Mouse (Mus musculus) midbrain, embryonic 13.5 days (tissue): Measurements from ENCODE around the gene Selenop. TPM values are rescaled to one million over a fixed set of nuclear protein-coding genes. Genes with fewer than 3 reads are reported as not detected.
A peak's percentile ranks its signal among the peaks of the same experiment; 100 is the strongest.

ENCODE experiments used
- ATAC-seq: fragments of 200-750 bp; cut with Nextera tagmentation; 2 replicates; pipeline ENCODE4 v1.8.0; 2017; ENCODE audit warnings: mild to moderate bottlenecking, moderate TSS enrichment, moderate library complexity
- H3K27ac ChIP-seq: fragments of 300-500 bp; sonication (generic); 2 replicates; pipeline ENCODE4 v1.5.1; 2015; ENCODE audit warnings: inconsistent platforms, mild to moderate bottlenecking, moderate library complexity
- H3K27me3 ChIP-seq: fragments of 300-500 bp; sonication (generic); 2 replicates; pipeline ENCODE4 v1.6.1; 2015; ENCODE audit warnings: mild to moderate bottlenecking, inconsistent platforms
- H3K36me3 ChIP-seq: fragments of 300-500 bp; sonication (generic); 2 replicates; pipeline ENCODE4 v1.6.1; 2015; ENCODE audit warnings: mild to moderate bottlenecking, inconsistent platforms
- H3K4me1 ChIP-seq: fragments of 300-500 bp; sonication (generic); replicated peaks from 2 replicates; pipeline ENCODE4 v1.6.1; 2015; ENCODE audit warnings: inconsistent platforms
- H3K4me2 ChIP-seq: fragments of 300-500 bp; sonication (generic); replicated peaks from 2 replicates; pipeline ENCODE4 v1.6.1; 2015; ENCODE audit warnings: moderate library complexity, mild to moderate bottlenecking, inconsistent platforms
- H3K4me3 ChIP-seq: fragments of 300-500 bp; sonication (generic); replicated peaks from 2 replicates; pipeline ENCODE4 v1.5.1; 2015; ENCODE audit warnings: mild to moderate bottlenecking, inconsistent platforms
- H3K9ac ChIP-seq: fragments of 300-500 bp; sonication (generic); replicated peaks from 2 replicates; pipeline ENCODE4 v1.6.1; 2015; ENCODE audit warnings: mild to moderate bottlenecking, inconsistent platforms
- H3K9me3 ChIP-seq: fragments of 300-500 bp; sonication (generic); 2 replicates; pipeline ENCODE4 v1.6.1; 2016; ENCODE audit warnings: mild to moderate bottlenecking, inconsistent platforms
- WGBS: fragments of 180-500 bp; shearing (Covaris S2); methylation state at CpG from one replicate; pipeline ENCODE4 v1.1.7; 2015; 5-methylcytosine and 5-hydroxymethylcytosine counted together
- polyA plus RNA-seq: library from polyadenylated mRNA; unstranded; fragments of >200 nt; fragmentation: Nextera tagmentation; extraction: Ambion mirVana; gene quantifications from 2 replicates; pipeline ENCODE4 v1.2.1, GENCODE M21; 2015

Selenop gene
- polyA plus RNA-seq, 1 experiment from 2014 or later = 86.1 TPM

DNA sequence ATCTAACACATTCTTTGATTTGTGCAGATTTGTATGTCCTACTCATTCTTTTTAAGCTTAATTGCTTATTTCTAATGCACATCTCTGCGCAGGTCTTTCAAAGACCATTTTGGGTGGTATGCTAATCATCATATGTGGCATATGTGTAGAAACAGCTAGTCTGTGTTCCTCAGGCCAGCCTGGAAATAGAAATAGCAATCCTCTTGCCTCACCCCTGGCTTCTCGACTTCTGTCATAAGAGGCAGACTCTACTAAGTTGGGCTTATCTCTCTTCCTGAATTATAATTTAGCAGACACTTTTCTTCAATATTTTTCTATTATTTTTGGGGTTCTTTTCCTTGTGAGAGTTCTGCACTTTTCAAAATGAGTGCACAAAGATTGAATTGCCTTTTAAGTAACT is 17.7 kb upstream of the Selenop start:
- no peaks in the 10 kb centered on the region for H3K27me3 ChIP-seq
- no peaks in the 10 kb centered on the region for H3K4me1 ChIP-seq
- H3K27ac ChIP-seq = no peak overlapping the region
- WGBS = 89% methylated on average over 2 of the region's 2 CpGs
- no peak overlapping the region for H3K4me3 ChIP-seq
- no peaks in the 10 kb centered on the region for H3K36me3 ChIP-seq
- no peak for ATAC-seq
- H3K4me2 ChIP-seq = no peak overlapping the region
- H3K9me3 ChIP-seq = no peaks in the 10 kb centered on the region
- H3K9ac ChIP-seq = no peak overlapping the region

DNA sequence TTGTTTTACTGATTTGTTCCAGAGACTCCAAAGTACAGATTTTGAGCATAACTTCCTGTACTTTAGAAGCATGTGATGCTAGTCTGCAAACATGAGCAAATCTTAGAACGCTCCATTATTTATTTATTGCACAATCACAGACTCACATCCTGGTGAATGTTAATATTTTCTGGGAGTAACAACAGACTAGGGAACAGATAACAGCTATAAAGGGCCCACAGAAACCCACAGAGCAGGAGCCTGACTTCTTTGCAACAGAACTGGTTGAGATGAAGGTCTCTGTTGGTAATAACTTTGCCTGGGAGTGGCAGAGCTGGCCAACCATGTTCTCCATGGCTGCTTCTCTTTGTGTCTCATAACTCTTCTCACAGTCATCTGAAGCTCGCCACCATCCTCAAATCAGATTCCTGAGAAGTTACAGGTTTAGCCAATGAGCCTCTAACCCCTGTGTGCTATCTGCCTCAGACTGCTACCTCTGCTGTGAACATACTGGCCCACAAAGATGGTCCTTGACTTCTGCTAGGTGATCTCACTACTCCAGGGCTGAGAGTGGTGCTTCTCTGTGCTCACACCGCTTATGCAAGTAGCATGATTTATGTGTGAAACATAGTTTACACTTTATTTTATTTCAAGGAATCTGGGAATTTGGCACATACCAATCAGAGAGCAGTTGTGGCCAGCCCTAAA is 17.2 kb upstream of the Selenop start:
- WGBS = 84% methylated on average over 3 of the region's 3 CpGs
- H3K4me2 ChIP-seq = no peak overlapping the region
- no peak overlapping the region for H3K9ac ChIP-seq
- no peak overlapping the region for H3K4me3 ChIP-seq
- ATAC-seq = no peak
- no peaks in the 10 kb centered on the region for H3K36me3 ChIP-seq
- H3K9me3 ChIP-seq = no peaks in the 10 kb centered on the region
- H3K27me3 ChIP-seq = no peaks in the 10 kb centered on the region
- no peak overlapping the region for H3K27ac ChIP-seq
- no peaks in the 10 kb centered on the region for H3K4me1 ChIP-seq

DNA sequence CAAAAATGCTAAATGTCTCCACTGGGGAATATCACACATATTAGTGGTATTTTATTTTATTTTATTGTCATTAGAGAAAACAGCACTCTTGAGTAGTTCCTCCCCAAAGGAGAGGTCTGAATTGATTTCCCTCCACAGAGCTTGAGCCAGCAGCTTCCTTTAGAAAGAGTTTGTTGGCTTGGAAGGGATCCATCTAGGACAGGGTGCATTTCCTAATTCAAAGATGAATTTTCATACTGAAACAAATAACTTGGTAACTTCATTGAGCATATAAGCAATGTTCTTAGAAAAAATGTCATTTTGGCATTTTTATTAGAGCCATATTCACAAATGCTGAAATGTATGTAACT is 16.7 kb upstream of the Selenop start:
- Histone ChIP-seq H3K9me3 (no peaks in the 10 kb centered on the region), H3K4me2 (no peak overlapping the region), H3K9ac (no peak overlapping the region), H3K4me3 (no peak overlapping the region), H3K27ac (no peak overlapping the region), H3K36me3 (no peaks in the 10 kb centered on the region), H3K27me3 (no peaks in the 10 kb centered on the region), H3K4me1 (no peaks in the 10 kb centered on the region)
- no peak for ATAC-seq

DNA sequence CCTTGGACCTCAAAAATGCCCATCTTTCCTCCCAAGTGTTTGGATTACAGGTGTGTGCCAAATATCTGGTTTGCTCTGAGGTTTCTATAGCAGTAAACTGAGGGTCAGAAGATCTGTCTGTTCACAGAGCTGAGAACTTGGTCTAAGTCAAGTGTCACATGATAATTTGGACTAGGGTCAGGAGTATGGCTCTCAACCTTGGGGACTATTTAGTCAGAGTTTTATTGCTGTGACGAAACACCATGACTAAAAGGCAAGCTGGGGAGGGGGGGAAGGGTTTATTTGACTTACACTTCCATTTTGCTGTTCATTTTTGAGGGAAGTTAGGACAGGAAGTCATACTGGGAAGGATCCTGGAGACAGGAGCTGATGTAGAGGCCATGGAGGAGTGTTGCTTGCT is 9.3 kb upstream of the Selenop start:
- no peak overlapping the region for H3K4me2 ChIP-seq
- no peak overlapping the region for H3K4me3 ChIP-seq
- H3K27ac ChIP-seq = no peak overlapping the region
- no peaks in the 10 kb centered on the region for H3K9me3 ChIP-seq
- WGBS = 77% methylated on average over 1 of the region's 1 CpGs
- no peaks in the 10 kb centered on the region for H3K36me3 ChIP-seq
- no peaks in the 10 kb centered on the region for H3K4me1 ChIP-seq
- ATAC-seq = no peak
- H3K27me3 ChIP-seq = no peaks in the 10 kb centered on the region
- no peak overlapping the region for H3K9ac ChIP-seq

DNA sequence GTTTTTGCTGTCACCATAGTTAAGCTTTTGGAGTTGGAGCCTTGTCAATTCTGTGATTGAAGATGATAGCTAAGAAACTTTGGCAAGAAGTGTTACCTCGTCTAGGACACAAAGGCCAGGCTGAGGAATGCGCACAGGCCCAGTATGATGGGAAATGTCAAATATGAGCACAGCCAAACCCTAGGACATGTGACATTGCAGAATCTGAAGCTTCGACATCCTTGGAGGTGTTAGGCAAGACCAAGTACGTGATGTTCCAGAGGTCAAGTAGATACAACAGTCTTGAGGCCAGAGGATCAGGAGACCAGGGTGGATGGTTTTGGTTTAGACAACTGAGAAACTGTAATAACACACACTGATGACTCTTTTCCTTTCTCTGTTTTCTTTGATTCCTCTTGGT is 8.0 kb upstream of the Selenop start:
- WGBS = 93% methylated on average over 4 of the region's 4 CpGs
- no peaks in the 10 kb centered on the region for H3K9me3 ChIP-seq
- no peak overlapping the region for H3K4me2 ChIP-seq
- no peak overlapping the region for H3K4me3 ChIP-seq
- no peak for ATAC-seq
- no peaks in the 10 kb centered on the region for H3K4me1 ChIP-seq
- H3K27me3 ChIP-seq = no peaks in the 10 kb centered on the region
- H3K27ac ChIP-seq = no peak overlapping the region
- H3K9ac ChIP-seq = no peak overlapping the region
- H3K36me3 ChIP-seq = no peaks in the 10 kb centered on the region

DNA sequence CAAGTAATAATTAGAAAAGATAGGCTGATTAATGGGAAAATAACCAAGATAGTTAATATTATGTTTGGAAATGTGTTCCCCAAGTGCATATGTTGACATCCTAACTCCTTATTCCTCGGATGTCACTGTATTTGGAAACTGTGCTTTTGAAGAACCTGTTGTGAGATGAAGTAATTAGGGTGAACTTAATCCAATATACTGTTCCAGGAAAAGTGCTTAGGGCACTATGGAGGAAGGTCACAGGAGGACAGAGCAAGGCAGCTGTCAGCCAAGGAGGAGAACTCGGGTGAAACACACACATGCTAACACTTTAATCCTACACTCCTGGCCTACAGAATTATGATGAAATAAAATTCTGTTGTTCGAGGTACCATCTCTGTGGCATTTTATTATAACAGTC is 5.5 kb upstream of the Selenop start:
- Histone ChIP-seq H3K4me3 (no peak overlapping the region), H3K27me3 (no peaks in the 10 kb centered on the region), H3K9ac (no peak overlapping the region), H3K27ac (no peak overlapping the region), H3K4me2 (no peak overlapping the region), H3K9me3 (no peaks in the 10 kb centered on the region), H3K4me1 (no peaks in the 10 kb centered on the region), H3K36me3 (no peaks in the 10 kb centered on the region)
- no peak for ATAC-seq
- WGBS = 79% methylated on average over 3 of the region's 3 CpGs

DNA sequence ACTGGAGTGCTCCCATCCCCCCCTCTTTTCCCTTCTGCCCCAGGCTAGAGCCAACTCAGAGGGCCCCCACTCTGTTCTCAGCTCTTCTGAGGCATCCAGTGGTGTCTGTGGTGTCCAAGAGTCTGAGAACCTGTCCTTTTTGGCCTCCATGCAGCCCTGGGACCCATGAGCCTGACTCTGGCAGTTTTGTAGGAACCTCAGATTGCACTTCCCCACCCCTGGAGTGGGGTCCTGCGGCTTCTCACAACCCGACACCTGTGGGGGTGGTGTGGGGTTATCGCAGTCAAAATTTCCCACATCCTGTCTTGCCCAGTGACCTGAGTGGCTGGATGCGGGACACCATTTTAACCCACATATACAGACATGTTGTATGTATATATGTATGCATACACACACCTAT is 4.1 kb upstream of the Selenop start:
- WGBS = 95% methylated on average over 4 of the region's 4 CpGs

DNA sequence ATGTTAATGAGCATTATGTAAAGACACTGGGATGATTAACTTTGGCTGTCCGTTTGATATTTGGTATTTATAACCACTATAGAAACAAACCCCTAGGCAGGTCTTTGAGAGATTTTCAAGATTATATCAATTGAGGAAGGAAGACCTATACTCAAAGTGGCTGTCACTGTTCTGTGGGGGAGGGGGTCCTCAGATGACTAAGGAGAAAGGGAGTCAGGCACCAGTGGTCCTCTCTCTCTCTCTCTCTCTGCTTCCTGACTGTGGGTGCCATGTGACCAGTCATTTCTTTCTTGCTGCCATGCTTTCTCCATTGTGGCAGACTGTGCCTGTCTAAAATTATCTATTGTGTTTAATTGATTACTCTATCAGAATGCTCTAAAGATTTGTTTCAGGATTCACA is 3.5 kb upstream of the Selenop start:
- 85% methylated on average over 1 of the region's 1 CpGs for WGBS
- no peak for ATAC-seq
- Histone ChIP-seq H3K36me3 (no peaks in the 10 kb centered on the region), H3K27ac (no peak overlapping the region), H3K4me1 (peaks cover under 1% of the 10 kb centered on the region; the same call in 1 of the 2 replicates), H3K9me3 (no peaks in the 10 kb centered on the region), H3K4me3 (no peak overlapping the region), H3K4me2 (no peak overlapping the region), H3K27me3 (no peaks in the 10 kb centered on the region), H3K9ac (no peak overlapping the region)

More for the DNA sequence above, 4.1 kb upstream of the Selenop start:
- ATAC-seq = no peak
- H3K4me1 ChIP-seq = no peaks in the 10 kb centered on the region
- H3K27ac ChIP-seq = no peak overlapping the region
- no peaks in the 10 kb centered on the region for H3K9me3 ChIP-seq
- H3K27me3 ChIP-seq = no peaks in the 10 kb centered on the region
- H3K4me2 ChIP-seq = no peak overlapping the region
- no peak overlapping the region for H3K4me3 ChIP-seq
- H3K9ac ChIP-seq = no peak overlapping the region
- H3K36me3 ChIP-seq = no peaks in the 10 kb centered on the region

DNA sequence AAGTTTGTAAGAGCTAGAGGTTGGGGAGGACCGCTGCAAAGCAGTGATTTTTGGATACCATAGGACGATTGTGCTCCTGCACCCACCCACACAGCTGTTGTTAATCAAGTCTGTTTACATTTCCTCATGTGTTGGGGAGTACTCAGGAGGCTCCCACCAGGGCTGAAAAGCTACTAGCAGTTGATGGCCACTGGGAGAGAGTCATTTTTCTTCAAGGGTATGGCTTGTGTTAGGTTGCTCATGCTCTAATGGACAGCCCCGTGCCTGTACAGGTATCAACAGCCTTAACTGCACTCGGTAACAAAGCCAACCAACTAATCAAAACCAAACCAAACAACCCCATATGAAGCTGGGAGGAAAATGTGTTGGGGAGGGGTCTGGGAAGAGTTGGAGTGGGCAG is 1.1 kb downstream of the Selenop start:
- Histone ChIP-seq H3K27me3 (no peaks in the 10 kb centered on the region), H3K36me3 (no peaks in the 10 kb centered on the region), H3K27ac (no peak overlapping the region), H3K4me3 (no peak overlapping the region), H3K4me1 (peaks cover 11% of the 10 kb centered on the region), H3K9me3 (no peaks in the 10 kb centered on the region), H3K9ac (no peak overlapping the region), H3K4me2 (no peak overlapping the region)
- 83% methylated on average over 4 of the region's 4 CpGs for WGBS
- peak; percentile 31; the same call in 1 of the 2 replicates for ATAC-seq

DNA sequence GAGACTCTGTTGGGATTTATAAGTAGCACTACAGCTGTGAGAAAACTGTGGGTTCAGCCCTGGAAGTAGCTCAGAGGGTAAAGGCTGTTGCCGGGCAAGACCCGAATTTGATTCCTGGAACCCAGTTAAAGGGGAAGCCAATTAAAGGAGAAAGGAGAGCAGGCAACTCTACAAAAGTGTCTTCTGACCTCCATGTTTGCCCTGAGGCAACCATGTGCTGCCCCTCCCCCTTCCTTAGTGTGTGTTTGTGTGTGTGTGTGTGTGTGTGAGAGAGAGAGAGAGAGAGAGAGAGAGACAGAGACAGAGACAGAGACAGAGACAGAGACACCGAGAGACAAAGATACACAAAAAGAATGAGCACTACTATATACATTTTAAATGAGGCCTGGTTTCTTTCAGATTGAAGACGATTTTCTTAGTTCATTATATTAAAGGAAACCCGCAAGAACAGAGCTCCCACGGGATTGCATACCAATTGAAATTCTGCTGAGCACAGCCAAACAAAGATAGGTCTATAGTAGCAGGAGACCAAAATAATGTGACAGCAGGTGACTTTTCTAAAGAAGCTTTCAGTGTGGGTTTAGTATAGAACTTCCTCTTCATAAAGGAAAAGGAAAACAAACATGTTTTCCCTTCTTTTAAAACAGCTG is 1.8 kb downstream of the Selenop start:
- peak; percentile 47; the same call in 1 of the 2 replicates for ATAC-seq
- WGBS = 16% methylated on average over 6 of the region's 6 CpGs
- Histone ChIP-seq H3K27ac (no peak overlapping the region), H3K4me3 (0 out of 2 replicates have a peak overlapping the region, but pooled peaks have one; percentile 31), H3K4me2 (peak overlapping the region; percentile 44), H3K4me1 (peaks cover 11% of the 10 kb centered on the region), H3K9ac (no peak overlapping the region), H3K9me3 (no peaks in the 10 kb centered on the region), H3K27me3 (no peaks in the 10 kb centered on the region), H3K36me3 (no peaks in the 10 kb centered on the region)

DNA sequence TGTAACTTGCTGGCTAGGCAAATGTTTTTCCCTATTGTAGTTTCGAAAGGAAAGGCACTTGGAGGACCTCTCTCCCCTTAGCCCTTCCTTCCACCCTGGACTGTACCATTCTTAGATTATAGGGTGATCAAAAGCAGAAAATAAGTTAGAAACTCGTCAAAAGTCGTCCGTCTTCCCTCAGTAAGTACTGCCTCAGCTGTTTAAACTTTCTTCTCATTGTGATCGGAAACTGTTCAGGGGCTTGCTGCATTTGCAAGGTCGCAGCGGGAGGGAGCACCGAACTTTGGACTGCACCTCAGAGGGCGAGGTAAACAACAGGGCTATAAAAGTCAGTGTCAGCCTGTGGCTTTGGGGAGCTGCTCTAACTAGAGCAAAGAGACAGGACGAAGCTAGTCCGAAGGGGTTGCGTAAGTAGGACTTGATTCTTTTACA is 2.3 kb downstream of the Selenop start:
- H3K4me2 ChIP-seq = peak overlapping the region; percentile 44
- peak; percentile 59 for ATAC-seq
- H3K4me1 ChIP-seq = peaks cover 11% of the 10 kb centered on the region
- H3K9ac ChIP-seq = no peak overlapping the region
- H3K36me3 ChIP-seq = no peaks in the 10 kb centered on the region
- no peak overlapping the region for H3K27ac ChIP-seq
- H3K27me3 ChIP-seq = no peaks in the 10 kb centered on the region
- no peaks in the 10 kb centered on the region for H3K9me3 ChIP-seq
- H3K4me3 ChIP-seq = peak overlapping the region; percentile 31; the same call in 1 of the 2 replicates
- 4% methylated on average over 12 of the region's 12 CpGs for WGBS

DNA sequence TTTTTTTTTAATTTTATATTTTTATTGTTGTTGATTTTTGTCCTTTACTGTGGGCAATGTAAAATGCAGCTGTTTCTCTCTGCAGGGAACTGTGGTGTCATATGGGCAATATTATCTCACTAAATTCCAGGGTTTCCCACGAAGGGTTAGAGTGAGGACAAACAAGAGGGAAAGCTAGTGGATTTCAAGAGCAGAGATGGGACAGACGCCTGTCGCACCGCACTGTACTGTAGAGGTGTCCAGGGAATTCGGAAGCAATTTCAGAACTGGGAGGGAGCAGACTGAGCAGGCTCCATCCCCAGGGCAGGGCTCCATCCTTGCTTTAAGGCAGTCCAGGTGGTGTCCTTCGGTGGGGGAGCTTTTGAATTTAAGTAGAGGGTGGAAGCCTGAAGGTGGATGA is 2.9 kb downstream of the Selenop start:
- Histone ChIP-seq H3K9me3 (no peaks in the 10 kb centered on the region), H3K36me3 (no peaks in the 10 kb centered on the region), H3K9ac (no peak overlapping the region), H3K4me3 (no peak overlapping the region; the same call in 1 of the 2 replicates), H3K4me1 (peaks cover 11% of the 10 kb centered on the region), H3K27ac (no peak overlapping the region; the same call in 1 of the 2 replicates), H3K4me2 (peak overlapping the region; percentile 44; the same call in 1 of the 2 replicates), H3K27me3 (no peaks in the 10 kb centered on the region)
- whole genome bisulfite sequencing = 49% methylated on average over 6 of the region's 6 CpGs
- peak; percentile 62 for ATAC-seq
